Mouse (Mus musculus): ENCODE data around the gene Ugt1a7c.

Gene Ugt1a7c

GRCm38 (mm10) chr1:88257681-88258080 is 162.8 kb downstream of the Ugt1a7c start:
- in situ Hi-C loops (cut with MboI; ENCODE audit: unreplicated experiment in 2 of 2) = no loop called here

DNA sequence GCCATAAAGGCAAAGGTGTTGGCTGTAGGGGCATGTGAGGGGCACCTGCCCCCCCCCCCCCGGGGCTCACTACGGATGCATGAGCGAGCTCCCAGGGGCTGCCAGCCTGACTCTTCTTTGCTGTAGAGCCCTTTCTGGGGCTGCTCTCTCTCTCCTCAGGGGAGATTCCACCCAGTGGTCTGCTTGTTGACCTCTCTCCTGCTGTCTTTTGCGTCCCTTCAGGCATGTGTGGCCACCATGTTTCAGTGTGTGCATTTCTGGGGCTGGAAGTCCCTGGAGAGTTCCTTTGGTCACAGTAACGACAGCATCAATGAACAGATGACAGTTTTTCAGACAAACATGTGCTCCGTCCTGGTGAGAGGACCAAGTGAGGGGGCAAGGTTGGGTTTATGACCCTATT is 163.5 kb downstream of the Ugt1a7c start:
- in situ Hi-C loops (cut with MboI; ENCODE audit: unreplicated experiment in 2 of 2) = no loop called here

- in situ Hi-C loops (cut with MboI; ENCODE audit: unreplicated experiment in 2 of 2) = no loop called here
Measured at GRCm38 (mm10) chr1:88258881-88259642, 164.2 kb downstream of the Ugt1a7c start.

- in situ Hi-C loops (cut with MboI; ENCODE audit: unreplicated experiment in 2 of 2) = no loop called here
Measured at GRCm38 (mm10) chr1:88259643-88260024, 164.8 kb downstream of the Ugt1a7c start.

DNA sequence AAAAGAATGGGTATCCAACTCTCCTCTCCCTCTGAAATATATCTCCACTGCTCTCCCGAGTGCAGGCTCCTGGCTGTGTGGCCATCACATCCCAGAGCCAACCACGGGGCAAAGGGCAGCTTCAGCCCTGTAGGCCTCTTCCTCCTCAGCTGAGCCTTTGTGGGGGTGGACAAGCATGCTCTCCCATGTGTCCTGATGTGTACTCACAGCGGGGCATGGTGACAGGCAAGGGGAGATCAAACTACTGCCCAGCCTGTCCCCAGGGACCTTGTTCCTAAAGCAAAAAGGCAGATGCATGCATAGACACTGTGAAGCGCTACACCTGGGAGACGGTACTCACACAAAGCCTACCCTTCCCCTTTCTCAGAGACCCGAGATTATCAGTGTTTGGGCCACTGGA is 165.3 kb downstream of the Ugt1a7c start:
- in situ Hi-C loops (cut with MboI; ENCODE audit: unreplicated experiment in 2 of 2) = no loop called here

- in situ Hi-C loops (cut with MboI; ENCODE audit: unreplicated experiment in 2 of 2) = no loop called here
Measured at GRCm38 (mm10) chr1:88260604-88261377, 165.9 kb downstream of the Ugt1a7c start.

DNA sequence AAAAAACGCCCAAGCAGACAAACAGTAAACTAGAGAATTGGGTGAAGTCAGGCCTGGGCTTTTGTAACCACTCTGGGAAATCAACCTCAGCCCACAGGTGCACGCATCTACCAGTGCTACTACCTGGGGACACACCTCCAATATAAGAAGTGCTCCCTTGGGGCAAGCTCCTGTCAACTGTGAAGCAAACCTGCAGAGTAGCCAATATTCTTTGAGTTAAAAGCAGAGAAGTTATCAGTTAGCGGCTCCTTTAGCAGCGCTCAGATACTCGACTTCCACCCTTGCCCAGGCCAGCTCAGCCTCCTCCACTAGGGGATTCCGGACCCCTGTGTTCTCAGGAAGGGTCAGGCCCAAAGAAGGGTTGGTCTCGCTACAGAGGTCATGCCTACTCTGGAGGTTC is 166.8 kb downstream of the Ugt1a7c start:
- in situ Hi-C loops (cut with MboI; ENCODE audit: unreplicated experiment in 2 of 2) = no loop called here

GRCm38 (mm10) chr1:88262255-88262654 is 167.4 kb downstream of the Ugt1a7c start:
- in situ Hi-C loops (cut with MboI; ENCODE audit: unreplicated experiment in 2 of 2) = no loop called here

- in situ Hi-C loops (cut with MboI; ENCODE audit: unreplicated experiment in 2 of 2) = no loop called here
Measured at GRCm38 (mm10) chr1:88262961-88263360, 168.1 kb downstream of the Ugt1a7c start.

GRCm38 (mm10) chr1:88263778-88264177 is 168.9 kb downstream of the Ugt1a7c start:
- in situ Hi-C loops (cut with MboI; ENCODE audit: unreplicated experiment in 2 of 2) = no loop called here

DNA sequence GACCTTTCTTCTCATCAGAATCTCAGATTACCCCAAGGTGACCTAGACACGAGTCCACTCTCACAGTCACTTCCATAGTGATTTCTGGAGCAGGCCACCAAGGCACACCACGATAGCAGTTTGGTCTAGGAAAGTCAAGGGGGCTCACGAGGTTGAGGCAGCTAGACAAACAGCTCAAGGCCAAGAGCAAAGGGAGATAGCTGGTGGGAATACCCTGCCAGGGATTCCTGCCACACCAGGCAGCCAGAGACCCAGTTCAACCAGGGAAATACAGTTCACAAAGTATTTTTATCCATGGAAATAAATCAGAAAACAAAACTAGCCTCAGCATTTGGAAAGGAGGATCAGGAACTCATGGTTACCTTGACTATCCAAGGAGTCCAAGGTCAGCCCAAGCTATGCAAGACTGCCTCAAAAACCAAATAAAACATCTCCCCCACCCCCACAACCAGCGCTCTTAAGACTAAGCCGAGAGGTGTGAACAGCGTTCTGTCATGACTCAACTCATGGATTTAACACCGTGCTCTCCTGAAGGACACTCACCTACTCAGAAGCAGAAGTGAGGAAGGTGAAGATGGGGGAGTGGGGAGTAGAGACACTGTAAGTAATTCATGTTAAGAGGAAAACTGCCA is 169.5 kb downstream of the Ugt1a7c start:
- in situ Hi-C loops (cut with MboI; ENCODE audit: unreplicated experiment in 2 of 2) = no loop called here

- in situ Hi-C loops (cut with MboI; ENCODE audit: unreplicated experiment in 2 of 2) = no loop called here
Measured at GRCm38 (mm10) chr1:88264869-88265240, 170.0 kb downstream of the Ugt1a7c start.

GRCm38 (mm10) chr1:88266123-88266522 is 171.3 kb downstream of the Ugt1a7c start:
- in situ Hi-C loops (cut with MboI; ENCODE audit: unreplicated experiment in 2 of 2) = no loop called here

GRCm38 (mm10) chr1:88267489-88267888 is 172.6 kb downstream of the Ugt1a7c start:
- in situ Hi-C loops (cut with MboI; ENCODE audit: unreplicated experiment in 2 of 2) = no loop called here

GRCm38 (mm10) chr1:88268070-88268469 is 173.2 kb downstream of the Ugt1a7c start:
- in situ Hi-C loops (cut with MboI; ENCODE audit: unreplicated experiment in 2 of 2) = no loop called here

All from v-Abl transformed pro-B cells (cell line).